Mouse (Mus musculus): Measurements from ENCODE around the gene Lrp4.
A peak's percentile ranks its signal among the peaks of the same experiment; 100 is the strongest.

Lrp4 gene

GRCm38 (mm10) chr2:91457259-91457655, at the start of gene Lrp4:
Lrp4 (plus strand) TSS chr2:91457511.
- peak in 1 of 2 experiments; percentile 56 for DNase-seq

GRCm38 (mm10) chr2:91408031-91408430, 49.3 kb upstream of the Lrp4 start:
- DNase-seq: no peak

GRCm38 (mm10) chr2:91411473-91411872, 45.8 kb upstream of the Lrp4 start:
- no peak for DNase-seq

DNA sequence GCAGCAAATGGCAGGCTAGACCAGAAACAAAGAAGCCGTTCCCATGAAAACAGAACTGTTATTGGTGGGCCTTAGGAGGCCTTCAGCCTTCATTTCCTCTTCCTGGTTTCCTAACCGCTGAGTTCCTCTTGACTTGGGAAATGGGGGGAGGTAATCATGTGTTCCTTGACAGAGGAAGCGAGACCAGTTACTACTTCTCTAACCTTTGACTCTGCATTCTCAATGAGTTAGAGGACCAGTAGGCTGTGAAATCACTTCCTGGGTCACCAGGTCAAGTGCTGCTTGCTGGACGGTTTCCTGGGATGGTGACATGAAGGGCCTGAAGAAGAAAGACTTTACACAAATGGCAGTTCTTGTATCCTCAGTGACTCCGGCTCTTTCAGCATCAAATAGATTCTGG, 45.0 kb upstream of the Lrp4 start:
- DNase-seq: no peak

- no peak for DNase-seq
These were observed 43.5 kb upstream of the Lrp4 start for GRCm38 (mm10) chr2:91413811-91414210.

DNA sequence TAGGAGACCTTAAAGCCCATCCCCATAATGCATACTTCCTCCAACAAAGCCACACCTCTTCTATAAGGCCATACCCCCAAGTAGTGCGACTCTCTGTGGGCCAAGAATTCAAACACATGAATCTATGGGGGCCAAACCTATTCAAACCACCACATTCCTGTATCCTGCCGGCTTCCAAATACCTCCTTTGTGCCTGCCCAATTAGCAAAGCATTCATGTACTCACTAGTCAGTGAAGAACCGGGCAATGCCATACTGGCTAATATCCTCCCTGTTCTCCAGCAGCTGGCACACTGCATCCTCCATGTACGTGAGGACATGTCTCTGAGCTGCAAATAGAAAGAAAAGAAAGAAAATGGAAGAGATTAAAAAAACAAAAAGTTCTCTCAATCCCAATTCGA, 35.7 kb upstream of the Lrp4 start:
- no peak for DNase-seq

DNA sequence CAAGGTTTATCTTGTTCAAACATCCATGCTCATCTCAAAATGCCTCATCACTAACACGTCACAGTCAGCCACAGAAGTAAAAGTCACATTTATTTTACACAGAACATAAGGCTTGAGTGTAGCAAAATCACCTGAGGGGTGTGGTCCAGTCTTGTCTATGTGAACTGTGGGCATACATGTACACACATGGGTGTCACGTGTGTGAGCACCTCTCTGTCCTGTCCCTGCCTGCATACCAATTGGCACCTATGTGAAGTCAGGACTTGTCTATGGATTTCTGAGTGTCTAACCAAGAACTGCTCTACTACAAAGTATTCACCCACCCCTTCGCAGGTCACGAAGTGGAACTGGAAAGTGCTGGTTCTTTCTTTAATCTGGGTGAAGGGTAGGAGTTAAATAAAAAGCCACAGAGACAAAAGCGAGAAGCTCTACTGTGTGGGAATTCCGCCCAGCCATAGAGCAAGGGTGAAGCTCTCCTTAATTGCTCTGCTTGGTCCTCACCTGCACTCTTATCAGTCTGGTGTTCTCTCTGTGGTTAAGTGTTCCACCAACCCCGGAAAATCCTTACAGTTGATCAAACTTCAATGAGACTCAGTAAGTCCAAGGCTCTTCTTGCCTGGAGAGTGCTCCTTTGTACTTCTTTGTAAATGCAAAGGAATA, 33.1 kb upstream of the Lrp4 start:
- DNase-seq: no peak

- no peak for DNase-seq
These were observed 31.0 kb upstream of the Lrp4 start for GRCm38 (mm10) chr2:91426321-91426720.

- no peak for DNase-seq
These were observed 28.2 kb upstream of the Lrp4 start for GRCm38 (mm10) chr2:91429146-91429545.

GRCm38 (mm10) chr2:91429915-91430599, 27.3 kb upstream of the Lrp4 start:
- DNase-seq: no peak

DNA sequence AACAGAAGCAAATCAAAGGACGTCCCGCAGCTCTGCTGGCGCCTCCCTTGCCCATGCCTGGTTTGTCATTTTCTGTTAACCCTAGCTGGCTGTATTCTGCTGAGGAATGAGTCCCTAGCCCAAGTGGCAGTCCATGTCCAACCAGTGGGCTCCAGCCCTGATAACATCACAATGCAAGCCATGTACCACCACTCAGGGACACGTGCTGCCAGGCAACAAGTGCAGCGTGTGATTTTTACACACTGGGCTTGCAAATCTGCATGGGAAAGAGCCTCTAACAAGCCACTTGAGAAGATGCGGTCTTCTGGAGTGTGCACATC, 26.8 kb upstream of the Lrp4 start:
- DNase-seq: peak; percentile 39 to 48

- no peak for DNase-seq
These were observed 20.6 kb upstream of the Lrp4 start for GRCm38 (mm10) chr2:91436713-91437112.

DNA sequence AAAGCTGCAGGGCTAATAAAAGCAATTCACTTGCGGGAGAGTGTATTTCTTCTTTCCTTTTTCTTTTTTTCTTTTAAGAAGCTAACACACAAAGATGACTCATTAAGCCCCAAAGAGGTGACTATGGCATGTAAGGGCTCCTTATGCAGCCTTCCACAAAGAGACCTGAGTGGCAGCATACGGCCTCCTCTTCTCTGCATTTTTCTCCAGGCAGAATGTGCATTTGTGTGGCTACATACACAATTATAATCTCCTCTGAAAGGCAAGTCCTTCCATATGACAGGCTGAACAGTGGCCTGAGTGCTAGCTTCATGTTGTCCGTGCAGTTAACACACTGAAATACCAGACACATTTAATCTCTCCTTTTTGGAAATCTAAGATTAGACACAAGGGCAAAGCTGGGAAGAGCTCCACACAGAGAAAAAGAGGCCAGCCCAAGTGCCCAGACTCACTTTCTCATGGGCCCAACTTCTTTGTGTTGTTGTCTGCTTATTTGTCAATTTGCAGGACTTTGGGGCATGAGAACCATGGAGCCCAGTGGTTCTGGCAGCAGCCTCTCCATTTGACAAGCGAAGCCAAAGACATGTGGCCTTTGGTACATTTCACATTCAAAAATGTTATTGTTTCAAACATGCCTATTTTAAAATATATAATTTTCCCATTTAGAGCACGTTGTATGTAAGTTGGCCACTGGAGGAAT, 20.0 kb upstream of the Lrp4 start:
- no peak for DNase-seq

GRCm38 (mm10) chr2:91439271-91439670, 18.0 kb upstream of the Lrp4 start:
- no peak for DNase-seq

GRCm38 (mm10) chr2:91439876-91440275, 17.4 kb upstream of the Lrp4 start:
- DNase-seq: no peak

- no peak for DNase-seq
These were observed 16.6 kb upstream of the Lrp4 start for GRCm38 (mm10) chr2:91440686-91441085.

DNA sequence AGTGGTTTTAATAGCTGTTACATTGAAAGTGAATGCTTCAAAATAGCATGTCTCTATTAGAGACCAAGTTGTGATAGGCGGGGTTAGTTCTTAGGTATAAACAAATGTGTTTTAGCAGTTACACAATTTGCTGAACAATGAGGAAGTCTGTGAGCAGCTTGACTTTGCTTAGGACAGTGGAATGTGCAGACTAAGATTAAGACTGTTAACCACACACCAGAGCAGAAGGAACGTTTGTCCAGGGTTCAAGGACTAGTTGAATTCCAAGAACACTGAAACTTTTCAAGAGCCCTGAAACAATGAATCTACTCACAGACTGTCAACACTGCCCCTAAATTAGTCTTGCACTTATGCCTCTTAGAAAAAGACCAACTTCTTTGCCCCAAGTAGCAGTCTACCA, 15.6 kb upstream of the Lrp4 start:
- no peak for DNase-seq

DNA sequence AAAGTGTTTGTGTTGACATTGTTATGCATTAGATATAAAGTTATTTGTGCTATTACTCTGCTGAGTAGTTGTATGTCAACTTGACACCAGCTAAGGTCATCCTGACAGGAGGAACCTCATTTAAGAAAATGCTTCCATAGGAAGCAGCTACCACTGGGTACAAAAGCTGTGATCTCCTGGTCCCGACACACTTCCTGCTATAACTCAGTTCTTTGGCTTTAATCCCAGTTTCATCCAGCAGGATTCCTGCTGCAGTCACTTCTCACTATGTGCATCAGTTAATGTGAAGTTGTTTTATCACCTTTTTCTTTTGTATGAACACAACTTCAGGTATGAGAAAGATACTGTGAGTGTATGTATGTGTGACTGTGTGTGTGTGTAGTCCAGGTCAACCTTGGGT, 15.1 kb upstream of the Lrp4 start:
- DNase-seq: no peak

DNA sequence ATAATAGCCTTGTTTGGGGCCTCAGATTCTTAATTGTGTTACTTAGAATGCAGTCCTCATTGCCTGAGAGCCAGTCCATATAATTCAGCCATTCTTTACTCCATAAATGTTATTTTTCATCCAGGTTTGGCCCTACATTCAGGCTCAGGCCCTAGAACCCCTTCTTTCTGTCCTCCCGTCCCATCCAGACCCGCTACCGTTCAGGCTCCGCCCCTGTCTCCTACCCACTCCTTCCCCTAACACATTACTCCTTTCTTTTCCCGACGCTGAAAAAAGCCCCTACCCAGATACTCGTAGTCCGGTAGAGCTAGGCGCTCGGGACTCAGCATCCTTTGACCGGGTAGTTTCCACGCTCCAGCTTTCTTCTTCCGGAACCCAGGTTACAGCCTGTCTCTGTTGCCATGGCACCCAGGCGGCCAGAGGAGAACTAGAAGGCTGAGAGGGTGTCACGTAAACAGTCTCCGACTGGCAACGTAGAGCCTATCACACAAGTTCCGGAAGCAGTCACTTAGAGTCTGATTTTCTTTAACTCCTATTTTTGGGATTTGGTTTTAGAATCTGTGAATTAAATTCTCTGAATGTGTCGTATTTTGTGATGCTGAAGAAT, 12.9 kb upstream of the Lrp4 start, which contains the start of gene 1110051M20Rik:
Gene 1110051M20Rik, minus strand, starts transcription at position 419 of the 607 bp plus-strand sequence.
- peak; percentile 89 to 92 for DNase-seq

DNA sequence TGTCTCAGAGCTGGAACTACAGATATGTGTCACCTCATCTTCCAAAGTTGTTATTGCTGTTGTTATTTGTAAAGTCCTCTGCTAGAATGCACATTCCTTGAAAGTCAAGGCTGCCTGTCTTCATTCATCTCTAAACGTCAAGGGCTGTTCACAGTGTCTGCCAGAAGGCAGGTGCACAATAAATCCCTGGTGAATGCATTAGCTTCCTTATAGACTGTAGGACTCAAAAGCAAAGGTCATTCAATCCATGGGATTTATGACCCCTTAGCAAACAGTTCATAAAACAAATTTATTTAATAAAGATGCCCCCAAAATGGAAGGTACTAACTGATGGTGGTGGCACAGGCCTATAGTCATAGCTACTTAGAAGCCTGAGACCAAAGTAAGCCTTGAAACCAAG, 7.6 kb upstream of the Lrp4 start:
- DNase-seq: no peak

GRCm38 (mm10) chr2:91450316-91450715, 7.0 kb upstream of the Lrp4 start:
- DNase-seq: no peak

DNA sequence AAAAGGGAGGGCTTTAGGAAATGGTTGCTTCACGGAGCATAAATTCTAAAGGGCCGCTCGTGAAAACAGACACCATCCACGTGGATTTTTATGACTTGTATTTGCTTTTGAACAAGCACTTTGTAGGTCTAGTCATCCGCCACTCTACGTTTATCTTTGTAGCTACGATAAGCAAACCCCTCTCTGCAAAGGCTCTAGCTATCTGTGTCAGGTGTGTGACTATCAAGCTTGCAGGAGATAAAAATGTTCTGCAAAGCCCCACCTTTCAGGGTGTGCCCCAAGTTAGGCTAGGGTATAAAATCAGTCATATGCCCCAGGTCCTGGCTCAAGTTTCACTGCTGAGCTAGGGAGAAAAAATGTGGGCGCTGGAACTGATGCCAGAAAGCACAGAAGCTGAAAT, 4.7 kb upstream of the Lrp4 start:
- no peak for DNase-seq

DNA sequence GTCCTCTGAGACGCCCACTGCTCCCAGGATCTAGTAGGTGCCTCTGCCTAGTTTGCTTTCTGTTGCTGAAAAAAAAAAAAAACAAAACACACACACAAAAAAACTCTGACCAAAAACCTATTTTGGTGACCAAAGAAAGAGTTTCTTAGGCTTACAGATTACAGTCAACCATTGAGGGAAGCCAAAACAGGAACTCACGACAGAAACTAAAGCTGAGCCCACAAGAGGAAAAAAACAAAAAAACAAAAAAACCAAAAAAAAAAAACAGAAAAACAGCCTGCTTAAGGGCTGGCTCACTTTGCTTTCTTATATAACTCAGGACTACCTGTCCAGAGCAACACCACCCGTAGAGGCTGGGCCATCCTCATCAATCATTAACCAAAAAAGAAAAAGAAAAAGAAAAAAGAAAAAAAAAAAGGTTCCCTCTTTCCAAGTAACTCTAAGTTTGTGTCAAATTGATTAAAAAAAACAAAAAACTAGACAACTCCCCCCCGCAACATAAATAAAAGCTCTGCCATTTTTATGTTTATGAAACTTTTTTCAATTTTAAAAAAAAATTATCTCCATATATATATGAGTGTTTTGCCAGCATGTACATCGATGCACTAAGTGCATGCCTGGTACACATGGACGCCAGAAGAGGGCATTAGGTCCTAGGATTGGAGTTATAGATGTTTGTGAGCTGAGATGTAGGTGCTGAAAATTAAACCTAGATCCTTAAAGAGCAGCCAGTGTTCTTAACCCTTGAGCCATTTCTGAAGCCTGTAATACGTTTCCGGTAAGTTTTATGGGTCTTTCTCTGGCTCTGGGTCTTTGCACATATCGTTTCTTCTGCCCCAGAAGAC, 3.9 kb upstream of the Lrp4 start:
- no peak for DNase-seq

Data from cerebellum, postnatal 25 days (tissue).